Mouse (Mus musculus): ENCODE data around the gene Heatr4. TPM values are rescaled to one million over a fixed set of nuclear protein-coding genes. Genes with fewer than 3 reads are reported as not detected.

Gene Heatr4
- polyA plus RNA-seq, 1 experiment = not detected

- no peak for TF ChIP-seq GATA1 (IDR thresholded peaks at IDR 0.05; ENCODE audit: low read length)
These were observed 63.8 kb downstream of the Heatr4 start for GRCm38 (mm10) chr12:83920721-83921441.

GRCm38 (mm10) chr12:83916884-83917283 lies 67.8 kb downstream of the Heatr4 start:
- TF ChIP-seq GATA1 (IDR thresholded peaks at IDR 0.05; ENCODE audit: low read length) = no peak

- TF ChIP-seq GATA1 (IDR thresholded peaks at IDR 0.05; ENCODE audit: low read length) = no peak
These were observed 69.9 kb downstream of the Heatr4 start for GRCm38 (mm10) chr12:83914797-83915196.

- TF ChIP-seq GATA1 (IDR thresholded peaks at IDR 0.05; ENCODE audit: low read length) = no peak
These were observed 70.4 kb downstream of the Heatr4 start for GRCm38 (mm10) chr12:83914202-83914740.

GRCm38 (mm10) chr12:83910451-83910850 lies 74.2 kb downstream of the Heatr4 start:
- TF ChIP-seq GATA1 (IDR thresholded peaks at IDR 0.05; ENCODE audit: low read length) = no peak

Other genes with a start within 250 kb of the Heatr4 start
- gene Papln, start 221.2 kb downstream of the Heatr4 start, polyA plus RNA-seq (2012) = not detected in 2 replicates
- gene Numb, start 62.9 kb downstream of the Heatr4 start, polyA plus RNA-seq (2012) = 24.1 and 25.9 TPM in 2 replicates
- 89.8 and 95.7 TPM in 2 replicates for gene Riox1, start 34.2 kb downstream of the Heatr4 start, polyA plus RNA-seq (2012)
- not detected in 2 replicates for gene Acot2, start 3.0 kb upstream of the Heatr4 start, polyA plus RNA-seq (2012)
- gene Acot1, start 24.6 kb upstream of the Heatr4 start, polyA plus RNA-seq (2012) = not detected in 2 replicates
- not detected in 2 replicates for gene Acot4, start 53.5 kb upstream of the Heatr4 start, polyA plus RNA-seq (2012)
- not detected in 2 replicates for gene Gm49366, start 54.1 kb upstream of the Heatr4 start, polyA plus RNA-seq (2012)
- not detected in 2 replicates for gene Acot3, start 67.3 kb upstream of the Heatr4 start, polyA plus RNA-seq (2012)
- not detected in 2 replicates for gene Acot5, start 84.5 kb upstream of the Heatr4 start, polyA plus RNA-seq (2012)
- gene Acot6, start 115.8 kb upstream of the Heatr4 start, polyA plus RNA-seq (2012) = not detected in 2 replicates
- not detected in 2 replicates for gene Dnal1, start 129.5 kb upstream of the Heatr4 start, polyA plus RNA-seq (2012)
- 0.11 and 0.14 TPM in 2 replicates for gene Pnma1, start 163.6 kb upstream of the Heatr4 start, polyA plus RNA-seq (2012)
- 101 and 107 TPM in 2 replicates for gene Elmsan1, start 234.0 kb upstream of the Heatr4 start, polyA plus RNA-seq (2012)